Mouse (Mus musculus) heart, adult 11 months (tissue): ENCODE data around the gene Gm15557.
A peak's percentile ranks its signal among the peaks of the same experiment; 100 is the strongest.

ENCODE experiments used
- DNase-seq: peaks from one replicate; pipeline ENCODE4 v3.0.0; 2022

Gene Gm15557

GRCm38 (mm10) chr2:155956134-155957059 is 15.9 kb downstream of the Gm15557 start, which contains the start of gene Cep250:
TSS of gene Cep250 (plus strand) at chr2:155956458.
- peak; percentile 99 for DNase-seq

GRCm38 (mm10) chr2:155959981-155960380 is 19.5 kb downstream of the Gm15557 start:
- no peak for DNase-seq

GRCm38 (mm10) chr2:155961862-155962261 is 21.3 kb downstream of the Gm15557 start:
- DNase-seq = no peak

GRCm38 (mm10) chr2:155962991-155963390 is 22.5 kb downstream of the Gm15557 start:
- DNase-seq = no peak

GRCm38 (mm10) chr2:155973348-155973747 is 32.8 kb downstream of the Gm15557 start:
- DNase-seq = no peak

GRCm38 (mm10) chr2:155974087-155974731 is 33.7 kb downstream of the Gm15557 start:
- peak; percentile 83 for DNase-seq

GRCm38 (mm10) chr2:155979328-155979991 is 38.9 kb downstream of the Gm15557 start:
- peak; percentile 98 for DNase-seq

GRCm38 (mm10) chr2:155985776-155986175 is 45.2 kb downstream of the Gm15557 start:
- no peak for DNase-seq

- no peak for DNase-seq
Measured at GRCm38 (mm10) chr2:155987131-155987530, 46.6 kb downstream of the Gm15557 start.

- DNase-seq = no peak
Measured at GRCm38 (mm10) chr2:155989085-155989484, 48.6 kb downstream of the Gm15557 start.

GRCm38 (mm10) chr2:155991151-155991550 is 50.6 kb downstream of the Gm15557 start:
- DNase-seq = no peak

- peak; percentile 95 for DNase-seq
Measured at GRCm38 (mm10) chr2:155991863-155992321, 51.4 kb downstream of the Gm15557 start.
